Mouse (Mus musculus) CH12F3 (cell line): ENCODE data around the gene Snd1.

Experiments used
- in situ Hi-C: fragments of 300-500 bp; cut with MboI; formaldehyde crosslinking; loops from 2 replicates; pipeline ENCODE4 v1.14.3; 2020; ENCODE audit warnings: low sequenced_read_pairs

Snd1 gene

DNA sequence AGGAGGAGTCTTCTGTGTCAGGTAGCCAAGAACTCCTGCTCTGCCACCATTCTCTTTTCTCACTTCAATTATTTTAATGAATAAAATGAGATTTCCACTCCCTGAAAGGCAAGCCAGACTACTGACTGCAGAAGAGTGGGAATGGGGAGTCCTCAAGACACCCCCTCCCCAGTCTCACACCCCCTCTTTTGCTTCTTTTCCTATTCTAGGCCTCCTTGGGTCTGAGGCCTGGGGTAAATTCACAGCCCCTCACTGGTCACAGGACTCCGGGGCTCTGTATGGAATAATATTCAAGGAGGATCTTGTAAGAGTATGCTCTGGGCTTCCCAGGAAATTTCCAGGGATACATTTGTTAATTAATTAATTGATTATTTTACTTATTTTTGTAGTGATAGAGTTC is 507.9 kb downstream of the Snd1 start:
- in situ Hi-C loops: no loop called here
